Mouse (Mus musculus) neural tube, embryonic 15.5 days (tissue): ENCODE data around the gene Kcnk1. TPM values are rescaled to one million over a fixed set of nuclear protein-coding genes. Genes with fewer than 3 reads are reported as not detected.

Experiments
- ATAC-seq: fragments of 200-750 bp; cut with Nextera tagmentation; 2 replicates; pipeline ENCODE4 v1.8.0; 2017; ENCODE audit warnings: mild to moderate bottlenecking, moderate TSS enrichment, moderate library complexity; ENCODE audit not compliant: low FRiP score
- H3K27ac ChIP-seq: fragments of 300-500 bp; sonication (generic); replicated peaks from 2 replicates; pipeline ENCODE4 v1.5.1; 2015; ENCODE audit warnings: mild to moderate bottlenecking, inconsistent platforms
- H3K27me3 ChIP-seq: fragments of 300-500 bp; sonication (generic); replicated peaks from 2 replicates; pipeline ENCODE4 v1.6.1; 2015; ENCODE audit warnings: inconsistent platforms
- H3K36me3 ChIP-seq: fragments of 300-500 bp; sonication (generic); 2 replicates; pipeline ENCODE4 v1.6.1; 2015; ENCODE audit warnings: inconsistent platforms
- H3K4me1 ChIP-seq: fragments of 300-500 bp; sonication (generic); 2 replicates; pipeline ENCODE4 v1.6.1; 2015; ENCODE audit warnings: inconsistent platforms
- H3K4me2 ChIP-seq: fragments of 300-500 bp; sonication (generic); 2 replicates; pipeline ENCODE4 v1.6.1; 2015; ENCODE audit warnings: inconsistent platforms, mild to moderate bottlenecking, moderate library complexity
- H3K4me3 ChIP-seq: fragments of 300-500 bp; sonication (generic); replicated peaks from 2 replicates; pipeline ENCODE4 v1.5.1; 2015; ENCODE audit warnings: mild to moderate bottlenecking, inconsistent platforms
- H3K9ac ChIP-seq: fragments of 300-500 bp; sonication (generic); replicated peaks from 2 replicates; pipeline ENCODE4 v1.6.1; 2015; ENCODE audit warnings: mild to moderate bottlenecking, inconsistent platforms
- H3K9me3 ChIP-seq: fragments of 300-500 bp; sonication (generic); replicated peaks from 2 replicates; pipeline ENCODE4 v1.6.1; 2016; ENCODE audit warnings: inconsistent platforms
- WGBS: fragments of 180-500 bp; shearing (Covaris S2); methylation state at CpG from one replicate; pipeline ENCODE4 v1.1.7; 2015; ENCODE audit warnings: mixed read lengths; 5-methylcytosine and 5-hydroxymethylcytosine counted together
- polyA plus RNA-seq: library from polyadenylated mRNA; unstranded; fragments of >200 nt; fragmentation: Nextera tagmentation; extraction: Ambion mirVana; gene quantifications from 2 replicates; pipeline ENCODE4 v1.2.1, GENCODE M21; 2015

The Kcnk1 gene
- polyA plus RNA-seq = 23.8 and 23.9 TPM in 2 replicates

- WGBS = under 1% methylated on average over 73 of the region's 73 CpGs
- Histone ChIP-seq H3K27me3 (peaks cover 23% of the 10 kb centered on the region), H3K27ac (peak within 1 kb of the TSS; percentile 86)
Observed at GRCm38 (mm10) chr8:125995101-125995986, at the start of gene Kcnk1. Gene Kcnk1 (plus strand): TSS chr8:125995170.

GRCm38 (mm10) chr8:125948696-125949308 lies 46.2 kb upstream of the Kcnk1 start:
- ATAC-seq = no peak
- Histone ChIP-seq H3K27ac (no peak overlapping the region), H3K4me2 (no peak overlapping the region), H3K9ac (no peak overlapping the region), H3K9me3 (no peaks in the 10 kb centered on the region), H3K36me3 (no peaks in the 10 kb centered on the region), H3K27me3 (peaks cover 13% of the 10 kb centered on the region; the same call in 1 of the 2 replicates), H3K4me3 (no peak overlapping the region), H3K4me1 (no peaks in the 10 kb centered on the region)
- 86% methylated on average over 9 of the region's 9 CpGs for WGBS

More at GRCm38 (mm10) chr8:125995101-125995986, at the start of gene Kcnk1:
- Histone ChIP-seq H3K9me3 (no peaks in the 10 kb centered on the region), H3K4me2 (peak within 1 kb of the TSS; percentile 89), H3K36me3 (no peaks in the 10 kb centered on the region), H3K9ac (peak within 1 kb of the TSS; percentile 77), H3K4me3 (peak within 1 kb of the TSS; percentile 65), H3K4me1 (peaks cover 37% of the 10 kb centered on the region)
- ATAC-seq = peak; percentile 84

- WGBS = 24% methylated on average over 23 of the region's 23 CpGs
- Histone ChIP-seq H3K36me3 (no peaks in the 10 kb centered on the region), H3K4me1 (no peaks in the 10 kb centered on the region), H3K4me3 (no peak overlapping the region), H3K4me2 (peak overlapping the region; percentile 11; the same call in 1 of the 2 replicates), H3K9ac (no peak overlapping the region), H3K27ac (no peak overlapping the region), H3K27me3 (peaks cover 18% of the 10 kb centered on the region; the same call in 1 of the 2 replicates), H3K9me3 (no peaks in the 10 kb centered on the region)
- ATAC-seq = peak; percentile 92
Observed at GRCm38 (mm10) chr8:125950007-125950940, 44.7 kb upstream of the Kcnk1 start.

- ATAC-seq = no peak
- Histone ChIP-seq H3K27me3 (peaks cover 18% of the 10 kb centered on the region), H3K9ac (0 out of 2 replicates have a peak overlapping the region, but pooled peaks have one; percentile 20), H3K27ac (no peak overlapping the region), H3K36me3 (no peaks in the 10 kb centered on the region), H3K9me3 (no peaks in the 10 kb centered on the region), H3K4me3 (no peak overlapping the region), H3K4me1 (peaks cover 11% of the 10 kb centered on the region), H3K4me2 (peak overlapping the region; percentile 37)
- WGBS = 13% methylated on average over 11 of the region's 11 CpGs
Observed at GRCm38 (mm10) chr8:125955671-125956070, 39.3 kb upstream of the Kcnk1 start.

GRCm38 (mm10) chr8:125956796-125957195 lies 38.2 kb upstream of the Kcnk1 start:
- ATAC-seq = no peak
- H3K4me1 ChIP-seq = peaks cover 14% of the 10 kb centered on the region
- no peak overlapping the region for H3K9ac ChIP-seq
- no peak overlapping the region for H3K27ac ChIP-seq
- no peak overlapping the region for H3K4me3 ChIP-seq
- no peaks in the 10 kb centered on the region for H3K36me3 ChIP-seq
- peaks cover 15% of the 10 kb centered on the region for H3K27me3 ChIP-seq
- no peaks in the 10 kb centered on the region for H3K9me3 ChIP-seq
- no peak overlapping the region for H3K4me2 ChIP-seq
- 74% methylated on average over 9 of the region's 9 CpGs for WGBS

- ATAC-seq = 0 out of 2 replicates have a peak, but pooled peaks have one; percentile 43
- H3K9ac ChIP-seq = no peak overlapping the region
- no peaks in the 10 kb centered on the region for H3K9me3 ChIP-seq
- no peak overlapping the region for H3K4me3 ChIP-seq
- WGBS = 48% methylated on average over 13 of the region's 13 CpGs
- H3K4me1 ChIP-seq = peaks cover 19% of the 10 kb centered on the region
- H3K27me3 ChIP-seq = peaks cover 9% of the 10 kb centered on the region
- no peak overlapping the region for H3K4me2 ChIP-seq
- H3K27ac ChIP-seq = no peak overlapping the region
- no peaks in the 10 kb centered on the region for H3K36me3 ChIP-seq
Observed at GRCm38 (mm10) chr8:125957226-125957993, 37.6 kb upstream of the Kcnk1 start.

- H3K27me3 ChIP-seq = peaks cover 7% of the 10 kb centered on the region
- ATAC-seq = no peak
- H3K27ac ChIP-seq = no peak overlapping the region
- no peak overlapping the region for H3K4me3 ChIP-seq
- 88% methylated on average over 1 of the region's 1 CpGs for WGBS
- H3K4me2 ChIP-seq = no peak overlapping the region
- H3K4me1 ChIP-seq = peaks cover 24% of the 10 kb centered on the region
- no peaks in the 10 kb centered on the region for H3K36me3 ChIP-seq
- no peaks in the 10 kb centered on the region for H3K9me3 ChIP-seq
- H3K9ac ChIP-seq = no peak overlapping the region
Observed at GRCm38 (mm10) chr8:125957994-125958368, 37.0 kb upstream of the Kcnk1 start.

- Histone ChIP-seq H3K27ac (no peak overlapping the region), H3K36me3 (no peaks in the 10 kb centered on the region), H3K4me3 (no peak overlapping the region), H3K4me1 (peaks cover 35% of the 10 kb centered on the region), H3K9ac (no peak overlapping the region), H3K9me3 (no peaks in the 10 kb centered on the region), H3K27me3 (peaks cover 5% of the 10 kb centered on the region), H3K4me2 (no peak overlapping the region)
- 56% methylated on average over 4 of the region's 4 CpGs for WGBS
- ATAC-seq = no peak
Observed at GRCm38 (mm10) chr8:125959363-125959771, 35.6 kb upstream of the Kcnk1 start.

GRCm38 (mm10) chr8:125960037-125960436 lies 34.9 kb upstream of the Kcnk1 start:
- no peak overlapping the region for H3K27ac ChIP-seq
- H3K27me3 ChIP-seq = peaks cover 2% of the 10 kb centered on the region
- no peaks in the 10 kb centered on the region for H3K36me3 ChIP-seq
- H3K4me1 ChIP-seq = peaks cover 35% of the 10 kb centered on the region
- H3K9me3 ChIP-seq = no peaks in the 10 kb centered on the region
- 87% methylated on average over 8 of the region's 8 CpGs for WGBS
- H3K4me3 ChIP-seq = no peak overlapping the region
- no peak overlapping the region for H3K9ac ChIP-seq
- ATAC-seq = no peak
- H3K4me2 ChIP-seq = no peak overlapping the region

- Histone ChIP-seq H3K4me1 (peaks cover 33% of the 10 kb centered on the region), H3K36me3 (no peaks in the 10 kb centered on the region), H3K9ac (no peak overlapping the region), H3K4me3 (no peak overlapping the region), H3K4me2 (no peak overlapping the region), H3K27me3 (no peaks in the 10 kb centered on the region; the same call in none of the 2 replicates), H3K27ac (no peak overlapping the region), H3K9me3 (no peaks in the 10 kb centered on the region)
- ATAC-seq = peak; percentile 33; the same call in 1 of the 2 replicates
- 48% methylated on average over 6 of the region's 6 CpGs for whole genome bisulfite sequencing
Observed at GRCm38 (mm10) chr8:125961790-125962189, 33.2 kb upstream of the Kcnk1 start.
